Mouse (Mus musculus): Measurements from ENCODE around the gene Inpp4b.

DNA sequence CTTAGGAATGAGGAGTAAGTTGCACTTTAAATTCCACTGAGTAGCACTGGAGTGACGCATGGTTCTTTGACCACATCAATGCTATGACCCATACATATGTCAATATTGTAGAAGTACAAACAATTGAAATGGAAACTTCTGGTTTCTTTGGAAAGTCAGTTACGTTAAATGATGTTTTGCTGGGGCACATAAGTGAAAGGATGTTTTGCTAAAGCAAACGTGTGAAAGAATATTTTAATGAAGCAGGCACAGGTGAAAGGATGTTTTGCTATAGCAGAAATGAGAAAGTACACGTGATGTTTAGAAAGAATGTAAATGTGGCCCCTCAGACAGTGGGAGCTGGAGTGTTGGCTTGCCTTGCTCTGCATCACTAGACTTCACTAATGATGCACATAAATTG, 216.2 kb downstream of the Inpp4b start:
- TF ChIP-seq CTCF (IDR thresholded peaks at IDR 0.05; ENCODE audit: low read depth, low read length) (no peak), TAL1 (conservative IDR thresholded peaks at IDR 0.05; ENCODE audit: low read depth, low read length) (no peak), GATA1 (IDR thresholded peaks at IDR 0.05; ENCODE audit: borderline replicate concordance, low read length) (no peak), POLR2AphosphoS5 (IDR thresholded peaks at IDR 0.05; ENCODE audit: insufficient replicate concordance, low read depth, low read length) (no peak), GATA2 (IDR thresholded peaks at IDR 0.05; ENCODE audit: borderline replicate concordance, low read depth, low read length) (no peak)

All from G1E (cell line).